Mouse (Mus musculus) lung, embryonic 16.5 days (tissue): ENCODE measurements around the gene Mre11a. TPM values are rescaled to one million over a fixed set of nuclear protein-coding genes. Genes with fewer than 3 reads are reported as not detected.

Experiments used
- ATAC-seq: fragments of 200-750 bp; cut with Nextera tagmentation; 2 replicates; pipeline ENCODE4 v1.8.0; 2017; ENCODE audit warnings: low read depth, mild to moderate bottlenecking, moderate library complexity
- H3K27ac ChIP-seq: fragments of 300-500 bp; sonication (generic); 2 replicates; pipeline ENCODE4 v1.5.1; 2014; ENCODE audit warnings: mild to moderate bottlenecking, control low read depth, low read length
- H3K27me3 ChIP-seq: fragments of 300-500 bp; sonication (generic); 2 replicates; pipeline ENCODE4 v1.6.1; 2014; ENCODE audit warnings: low read depth, low read length, mixed read lengths; ENCODE audit not compliant: control insufficient read depth, insufficient read depth
- H3K36me3 ChIP-seq: fragments of 300-500 bp; sonication (generic); 2 replicates; pipeline ENCODE4 v1.6.1; 2014; ENCODE audit warnings: low read length; ENCODE audit not compliant: control insufficient read depth, insufficient read depth
- H3K4me1 ChIP-seq: fragments of 300-500 bp; sonication (generic); replicated peaks from 2 replicates; pipeline ENCODE4 v1.6.1; 2014; ENCODE audit warnings: low read length, mixed read lengths; ENCODE audit not compliant: control insufficient read depth, insufficient read depth
- H3K4me2 ChIP-seq: fragments of 300-500 bp; sonication (generic); 2 replicates; pipeline ENCODE4 v1.6.1; 2014; ENCODE audit warnings: low read depth, low read length, control low read depth
- H3K4me3 ChIP-seq: fragments of 300-500 bp; sonication (generic); 2 replicates; pipeline ENCODE4 v1.5.1; 2014; ENCODE audit warnings: mild to moderate bottlenecking, low read length, control low read depth
- H3K9ac ChIP-seq: fragments of 300-500 bp; sonication (generic); 2 replicates; pipeline ENCODE4 v1.6.1; 2014; ENCODE audit warnings: low read length, control low read depth
- H3K9me3 ChIP-seq: fragments of 300-500 bp; sonication (generic); 2 replicates; pipeline ENCODE4 v1.6.1; 2016; ENCODE audit warnings: low read length; ENCODE audit not compliant: control insufficient read depth
- WGBS: fragments of 180-500 bp; shearing (Covaris S2); extraction: QIAGEN DNeasy Blood & Tissue Kit; methylation state at CpG from one replicate; pipeline ENCODE4 v1.1.7; 2014; 5-methylcytosine and 5-hydroxymethylcytosine counted together
- polyA plus RNA-seq: library from polyadenylated mRNA; unstranded; fragments of >200 nt; fragmentation: Nextera tagmentation; extraction: Ambion mirVana; gene quantifications from 2 replicates; pipeline ENCODE4 v1.2.1, GENCODE M21; 2015

Gene Mre11a
- polyA plus RNA-seq, 1 experiment from 2014 or later = 26.6 TPM

GRCm38 (mm10) chr9:14758590-14758989 is 25.9 kb upstream of the Mre11a start:
- Histone ChIP-seq H3K9ac (no peak overlapping the region), H3K27ac (no peak overlapping the region), H3K4me3 (no peak overlapping the region), H3K4me2 (no peak overlapping the region), H3K27me3 (no peaks in the 10 kb centered on the region), H3K9me3 (no peaks in the 10 kb centered on the region), H3K36me3 (no peaks in the 10 kb centered on the region), H3K4me1 (no peaks in the 10 kb centered on the region)
- WGBS = 53% methylated on average over 7 of the region's 7 CpGs
- no peak for ATAC-seq

GRCm38 (mm10) chr9:14759261-14759660 is 25.2 kb upstream of the Mre11a start:
- no peak overlapping the region for H3K27ac ChIP-seq
- H3K9me3 ChIP-seq = no peaks in the 10 kb centered on the region
- ATAC-seq = no peak
- H3K4me3 ChIP-seq = no peak overlapping the region
- no peak overlapping the region for H3K9ac ChIP-seq
- H3K4me2 ChIP-seq = no peak overlapping the region
- no peaks in the 10 kb centered on the region for H3K27me3 ChIP-seq
- H3K36me3 ChIP-seq = no peaks in the 10 kb centered on the region
- H3K4me1 ChIP-seq = no peaks in the 10 kb centered on the region

GRCm38 (mm10) chr9:14764765-14765164 is 19.7 kb upstream of the Mre11a start:
- H3K4me1 ChIP-seq = no peaks in the 10 kb centered on the region
- H3K9me3 ChIP-seq = no peaks in the 10 kb centered on the region
- no peak overlapping the region for H3K4me3 ChIP-seq
- H3K27ac ChIP-seq = no peak overlapping the region
- 21% methylated on average over 7 of the region's 7 CpGs for WGBS
- no peak overlapping the region for H3K9ac ChIP-seq
- peaks cover 4% of the 10 kb centered on the region for H3K27me3 ChIP-seq
- no peak overlapping the region for H3K4me2 ChIP-seq
- no peaks in the 10 kb centered on the region for H3K36me3 ChIP-seq
- no peak for ATAC-seq

GRCm38 (mm10) chr9:14769811-14770210 is 14.6 kb upstream of the Mre11a start:
- H3K27me3 ChIP-seq = peaks cover 12% of the 10 kb centered on the region

GRCm38 (mm10) chr9:14770803-14771471 is 13.5 kb upstream of the Mre11a start, which contains the start of gene 1700012B09Rik:
Gene 1700012B09Rik (minus strand): TSS chr9:14771030.
- Histone ChIP-seq H3K9ac (peak within 1 kb of the TSS; percentile 20; the same call in 1 of the 2 replicates), H3K36me3 (no peaks in the 10 kb centered on the region), H3K9me3 (no peaks in the 10 kb centered on the region), H3K27me3 (peaks cover 12% of the 10 kb centered on the region), H3K27ac (no peak within 1 kb of the TSS), H3K4me1 (no peaks in the 10 kb centered on the region), H3K4me2 (peak within 1 kb of the TSS; percentile 7; the same call in 1 of the 2 replicates), H3K4me3 (no peak within 1 kb of the TSS)
- ATAC-seq = no peak
- 16% methylated on average over 23 of the region's 23 CpGs for whole genome bisulfite sequencing

More at GRCm38 (mm10) chr9:14769811-14770210, 14.6 kb upstream of the Mre11a start:
- Histone ChIP-seq H3K9me3 (no peaks in the 10 kb centered on the region), H3K4me1 (no peaks in the 10 kb centered on the region), H3K27ac (no peak overlapping the region), H3K9ac (no peak overlapping the region), H3K4me3 (no peak overlapping the region), H3K36me3 (no peaks in the 10 kb centered on the region), H3K4me2 (no peak overlapping the region)
- no peak for ATAC-seq
- 40% methylated on average over 5 of the region's 6 CpGs for WGBS

GRCm38 (mm10) chr9:14772074-14772473 is 12.4 kb upstream of the Mre11a start:
- peaks cover 12% of the 10 kb centered on the region for H3K27me3 ChIP-seq
- no peak overlapping the region for H3K4me2 ChIP-seq
- no peak overlapping the region for H3K4me3 ChIP-seq
- H3K4me1 ChIP-seq = no peaks in the 10 kb centered on the region
- no peak for ATAC-seq
- no peak overlapping the region for H3K27ac ChIP-seq
- no peaks in the 10 kb centered on the region for H3K36me3 ChIP-seq
- no peak overlapping the region for H3K9ac ChIP-seq
- no peaks in the 10 kb centered on the region for H3K9me3 ChIP-seq
- WGBS = 85% methylated on average over 2 of the region's 2 CpGs

- no peaks in the 10 kb centered on the region for H3K9me3 ChIP-seq
- H3K4me3 ChIP-seq = no peak overlapping the region
- H3K27ac ChIP-seq = no peak overlapping the region
- WGBS = 31% methylated on average over 2 of the region's 2 CpGs
- H3K9ac ChIP-seq = no peak overlapping the region
- no peaks in the 10 kb centered on the region for H3K36me3 ChIP-seq
- ATAC-seq = no peak
- H3K4me2 ChIP-seq = no peak overlapping the region
- no peaks in the 10 kb centered on the region for H3K4me1 ChIP-seq
- H3K27me3 ChIP-seq = peaks cover 11% of the 10 kb centered on the region
Observed at GRCm38 (mm10) chr9:14773813-14774212, 10.6 kb upstream of the Mre11a start.

GRCm38 (mm10) chr9:14778341-14778740 is 6.1 kb upstream of the Mre11a start:
- Histone ChIP-seq H3K9me3 (no peaks in the 10 kb centered on the region), H3K9ac (no peak overlapping the region), H3K4me2 (no peak overlapping the region), H3K27me3 (no peaks in the 10 kb centered on the region), H3K27ac (no peak overlapping the region), H3K4me1 (no peaks in the 10 kb centered on the region), H3K4me3 (no peak overlapping the region), H3K36me3 (peaks cover 13% of the 10 kb centered on the region)
- no peak for ATAC-seq
- 40% methylated on average over 13 of the region's 13 CpGs for WGBS

- ATAC-seq = no peak
- Histone ChIP-seq H3K4me2 (no peak overlapping the region), H3K9ac (no peak overlapping the region), H3K27ac (no peak overlapping the region), H3K27me3 (no peaks in the 10 kb centered on the region), H3K36me3 (peaks cover 17% of the 10 kb centered on the region; the same call in 1 of the 2 replicates), H3K4me1 (peaks cover 8% of the 10 kb centered on the region; the same call in 1 of the 2 replicates), H3K9me3 (no peaks in the 10 kb centered on the region), H3K4me3 (no peak overlapping the region)
- WGBS = 83% methylated on average over 6 of the region's 6 CpGs
Observed at GRCm38 (mm10) chr9:14787356-14787755, 2.9 kb downstream of the Mre11a start.
